Mouse (Mus musculus) central nervous system, embryonic 14 days (tissue): ENCODE measurements around the gene Zfp456. TPM values are rescaled to one million over a fixed set of nuclear protein-coding genes. Genes with fewer than 3 reads are reported as not detected.

ENCODE experiments used
- polyA plus RNA-seq: library from polyadenylated mRNA; depleted of rRNA; stranded (reverse); fragments of >200 nt; gene quantifications from 2 replicates; pipeline ENCODE4 v1.2.3, GENCODE M21; 2012; rRNA removed

Gene Zfp456
- 0.47 and 0.48 TPM in 2 replicates for polyA plus RNA-seq

GRCm38 (mm10) chr13:67375050-67375911 is at the start of gene Zfp456, which contains the start of gene Gm28041:
TSS of gene Zfp456 (minus strand) at chr13:67375810.
TSS of gene Gm28041 (minus strand) at chr13:67375733.

DNA sequence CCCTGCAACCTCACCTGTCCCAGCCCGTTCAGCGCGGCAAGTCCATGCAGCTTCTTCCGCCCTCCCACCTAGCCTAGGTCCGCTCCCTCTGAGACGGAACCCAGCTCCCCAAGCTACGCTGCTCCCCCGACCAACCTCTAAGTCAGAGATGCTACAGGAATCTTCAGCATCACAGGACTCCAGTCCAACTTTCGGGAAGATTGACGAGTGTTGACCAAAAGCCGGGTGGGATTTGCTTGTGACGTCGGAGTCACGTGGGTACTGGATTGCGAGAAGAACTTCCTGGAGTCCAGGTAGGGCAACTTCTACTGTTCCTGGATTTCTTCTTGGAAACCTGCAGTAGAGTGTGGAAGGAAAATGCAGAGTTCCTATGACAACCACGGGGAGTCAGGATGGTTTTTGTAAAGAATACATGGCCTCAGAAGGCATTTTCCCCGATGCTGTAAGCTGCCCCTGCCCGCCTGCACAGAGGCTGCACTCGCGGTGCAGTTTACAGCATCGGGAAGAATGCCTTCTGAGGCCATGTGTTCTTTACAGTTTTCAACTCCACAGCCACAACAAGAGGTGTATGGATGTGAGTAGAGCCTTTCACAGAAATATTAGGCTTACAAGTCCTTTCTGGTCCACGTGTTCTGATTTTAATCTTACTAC is 45.7 kb upstream of the Zfp456 start, which contains the start of gene Zfp459:
TSS of gene Zfp459 (minus strand) at position 212 of the 651 bp plus-strand sequence.

GRCm38 (mm10) chr13:67399183-67399903 is 23.7 kb upstream of the Zfp456 start, which contains the start of gene Zfp429:
TSS of gene Zfp429 (minus strand) at chr13:67399819.

DNA sequence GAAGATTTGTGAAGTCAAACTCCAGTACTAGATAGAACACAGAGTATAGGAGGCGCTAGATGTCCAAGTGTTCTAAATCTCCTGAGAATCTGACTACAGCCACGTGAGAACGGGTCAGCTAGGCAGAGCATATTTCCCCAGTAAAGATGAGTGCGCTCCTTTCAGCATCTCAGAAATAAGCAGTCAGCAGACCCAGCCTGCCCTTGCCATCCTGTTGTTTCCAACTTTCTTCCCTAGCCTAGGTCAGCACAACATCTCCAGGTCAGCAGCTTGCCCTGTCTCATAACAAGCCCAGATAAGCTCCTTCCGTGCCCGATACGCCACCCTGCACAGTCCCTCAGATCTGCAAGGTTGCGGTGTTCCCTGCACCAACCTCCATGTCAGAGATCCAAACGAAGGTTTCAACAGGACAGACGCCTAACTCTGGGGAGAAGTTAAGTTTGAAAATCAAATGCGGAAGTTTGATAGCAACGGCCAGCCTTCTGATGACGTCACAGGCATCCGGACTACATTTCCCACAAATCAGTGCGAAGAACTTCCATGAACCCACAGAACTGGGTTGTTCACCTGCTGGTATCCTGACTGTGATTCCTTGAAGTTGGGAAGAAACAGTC is 15.4 kb downstream of the Zfp456 start, which contains the start of the genes Gm28044 and Zfp953:
TSS of gene Gm28044 (minus strand) at position 406 of the 614 bp plus-strand sequence.
TSS of gene Zfp953 (minus strand) at position 475 of the 614 bp plus-strand sequence.

DNA sequence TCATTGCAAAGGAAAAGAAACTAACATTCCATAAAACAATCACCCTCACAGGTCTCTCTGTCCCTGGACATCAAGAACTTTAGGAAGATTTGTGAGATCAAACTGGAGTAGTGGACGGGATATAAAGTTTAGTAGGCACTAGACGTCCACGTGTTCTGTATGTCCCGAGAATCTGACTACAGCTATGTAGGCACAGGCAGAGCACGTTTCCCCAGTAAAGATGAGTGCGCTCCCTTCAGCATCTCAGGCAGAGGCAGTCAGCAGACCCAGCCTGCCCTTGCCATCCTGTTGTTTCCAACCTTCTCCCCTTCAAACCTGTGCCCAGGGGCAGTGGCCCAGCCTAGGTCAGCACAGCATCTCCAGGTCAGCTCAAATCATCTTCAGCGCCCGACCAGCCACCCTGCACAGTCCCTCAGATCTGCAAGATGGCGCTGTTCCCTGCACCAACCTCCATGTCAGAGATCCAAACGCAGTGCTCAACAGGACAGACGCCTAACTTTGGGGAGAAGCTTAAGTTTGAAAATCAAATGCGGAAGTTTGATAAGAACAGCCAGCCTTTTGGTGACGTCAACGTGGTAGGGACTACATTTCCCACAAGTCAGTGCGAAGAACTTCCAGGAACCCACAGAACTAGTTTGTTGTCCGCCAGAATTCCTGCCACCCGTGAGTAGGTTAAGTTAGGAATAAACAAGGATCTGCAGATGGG is 43.4 kb downstream of the Zfp456 start, which contains the start of gene Zfp595:
TSS of gene Zfp595 (minus strand) at position 552 of the 706 bp plus-strand sequence.

Other genes starting within 250 kb of the Zfp456 start
- 5.2 and 5.4 TPM in 2 replicates for gene Rsl1, start 202.6 kb downstream of the Zfp456 start, polyA plus RNA-seq
- 1.3 and 1.4 TPM in 2 replicates for gene Zfp455, start 181.3 kb downstream of the Zfp456 start, polyA plus RNA-seq
- 3.0 and 3.6 TPM in 2 replicates for gene Zfp458, start 97.3 kb downstream of the Zfp456 start, polyA plus RNA-seq
- 2.1 and 2.5 TPM in 2 replicates for gene Zfp457, start 69.3 kb downstream of the Zfp456 start, polyA plus RNA-seq
- 2.3 and 2.5 TPM in 2 replicates for gene Zfp595, start 43.2 kb downstream of the Zfp456 start, polyA plus RNA-seq
- gene Gm28044, start 15.3 kb downstream of the Zfp456 start, polyA plus RNA-seq: not detected in 2 replicates
- 0.59 and 0.71 TPM in 2 replicates for gene Zfp953, start 15.2 kb downstream of the Zfp456 start, polyA plus RNA-seq
- gene Gm28041, start 77 bp downstream of the Zfp456 start, polyA plus RNA-seq: 0.18 TPM in 1 of 2 replicates, not detected in the other
- 3.7 and 5.1 TPM in 2 replicates for gene Zfp429, start 24.0 kb upstream of the Zfp456 start, polyA plus RNA-seq
- 0.84 and 1.1 TPM in 2 replicates for gene Zfp459, start 45.6 kb upstream of the Zfp456 start, polyA plus RNA-seq
- gene Zfp874a, start 75.8 kb upstream of the Zfp456 start, polyA plus RNA-seq: 2.9 and 3.1 TPM in 2 replicates
- 3.9 and 4.0 TPM in 2 replicates for gene Zfp874b, start 108.4 kb upstream of the Zfp456 start, polyA plus RNA-seq
- 5.7 and 6.2 TPM in 2 replicates for gene Zfp58, start 124.7 kb upstream of the Zfp456 start, polyA plus RNA-seq
- 0.05 TPM in 1 of 2 replicates, not detected in the other for gene Gm26965, start 150.3 kb upstream of the Zfp456 start, polyA plus RNA-seq
- 23.0 and 23.8 TPM in 2 replicates for gene Zfp87, start 150.4 kb upstream of the Zfp456 start, polyA plus RNA-seq
- 8.4 and 9.1 TPM in 2 replicates for gene Zfp748, start 178.0 kb upstream of the Zfp456 start, polyA plus RNA-seq
- 2.8 and 3.0 TPM in 2 replicates for gene Zfp729b, start 233.9 kb upstream of the Zfp456 start, polyA plus RNA-seq